Mouse (Mus musculus): ENCODE measurements around the gene Ect2. TPM values are rescaled to one million over a fixed set of nuclear protein-coding genes. Genes with fewer than 3 reads are reported as not detected.

Ect2 gene
- polyA plus RNA-seq, 1 experiment from 2014 or later, result 8.6 TPM

DNA sequence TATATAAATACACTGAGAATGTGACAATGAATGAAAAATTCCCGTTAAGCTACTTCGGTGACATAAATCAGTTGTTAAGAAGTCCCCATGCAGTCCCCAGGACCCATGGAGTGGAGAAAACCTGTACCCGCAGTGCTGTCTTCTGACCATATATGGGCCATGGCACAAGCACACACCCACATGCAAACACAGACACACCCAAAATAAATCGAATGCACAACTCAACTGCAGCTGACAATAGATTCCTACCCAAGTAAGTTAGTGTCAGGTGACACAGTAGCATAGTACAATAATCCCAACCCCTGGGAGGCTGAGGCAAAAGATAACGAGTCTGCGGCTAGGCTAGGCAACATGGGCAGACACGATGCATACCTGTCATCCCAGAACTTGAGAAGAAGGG is 10.1 kb downstream of the Ect2 start:
- TF ChIP-seq CTCF (IDR thresholded peaks at IDR 0.05; ENCODE audit: low read depth), result no peak
- TF ChIP-seq EP300 (optimal IDR thresholded peaks at IDR 0.05), result no peak
- no peak overlapping the region for H3K4me3 ChIP-seq (ENCODE audit: low read depth, low read length)

DNA sequence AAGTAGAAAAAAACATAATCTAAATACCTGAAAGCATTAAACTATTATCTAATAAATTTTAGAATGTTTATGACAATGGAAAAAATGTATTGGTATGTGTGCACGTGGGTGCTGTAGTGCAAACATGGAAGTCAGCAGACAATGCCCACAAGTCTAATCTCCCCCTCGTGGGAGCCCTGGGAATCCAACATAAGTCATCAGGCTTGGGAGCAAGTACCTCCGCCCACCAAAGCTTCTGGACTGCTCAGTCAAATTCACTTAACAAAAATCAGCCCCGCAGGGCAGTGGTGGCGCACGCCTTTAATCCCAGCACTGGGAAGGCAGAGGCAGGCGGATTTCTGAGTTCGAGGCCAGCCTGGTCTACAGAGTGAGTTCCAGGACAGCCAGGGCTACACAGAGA is 13.6 kb downstream of the Ect2 start:
- WGBS, result 81% methylated on average over 8 of the region's 8 CpGs

More for the DNA sequence above, 10.1 kb downstream of the Ect2 start:
- Histone ChIP-seq H3K27ac (replicated peaks) (no peak overlapping the region), H3K27me3 (ENCODE audit: control insufficient read depth, insufficient read depth, low read length) (no peaks in the 10 kb centered on the region), H3K4me2 (replicated peaks; ENCODE audit: low read depth) (no peak overlapping the region), H3K9ac (ENCODE audit: low read length) (no peak overlapping the region), H3K36me3 (ENCODE audit: control insufficient read depth, insufficient read depth, low read length) (no peaks in the 10 kb centered on the region; the same call in none of the 2 replicates), H3K4me1 (replicated peaks; ENCODE audit: control insufficient read depth, insufficient read depth) (no peaks in the 10 kb centered on the region), H3K9me3 (ENCODE audit: control insufficient read depth, low read length) (no peaks in the 10 kb centered on the region)
- no peak for DNase-seq (ENCODE audit: low spot score)
- ATAC-seq (ENCODE audit: low FRiP score, low TSS enrichment), result peak; percentile 68
- WGBS, result 76% methylated on average over 7 of the region's 7 CpGs

DNA sequence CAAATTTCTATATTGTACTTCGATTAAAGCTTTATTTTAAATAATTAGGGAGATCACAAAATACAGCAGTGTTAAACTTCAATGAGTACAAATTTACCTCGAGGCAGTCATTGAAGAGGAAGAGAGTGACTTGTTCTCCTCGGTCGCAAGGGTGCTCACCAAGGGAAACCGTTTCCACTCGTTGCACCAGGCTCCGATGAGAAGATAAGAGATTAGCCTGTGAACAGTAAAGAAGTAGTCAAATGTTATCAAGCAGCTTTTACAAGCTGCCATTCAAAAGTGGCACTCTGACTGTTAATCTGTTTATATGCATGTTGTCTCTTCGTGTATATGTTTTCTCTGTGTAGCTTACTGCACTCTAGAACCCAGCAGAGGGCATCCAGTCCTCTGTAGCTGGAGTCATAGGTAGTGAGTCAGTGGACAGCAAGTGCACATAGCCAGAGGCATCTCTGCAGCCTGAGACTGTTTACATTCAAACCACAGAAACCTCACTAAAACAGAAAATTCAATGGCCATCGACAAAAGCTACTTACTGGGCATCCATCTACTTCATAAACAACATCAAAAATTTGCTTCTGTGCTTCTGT is 31.7 kb downstream of the Ect2 start:
- DNase-seq (ENCODE audit: low spot score) (no peak), ATAC-seq (ENCODE audit: low FRiP score, low TSS enrichment) (no peak)
- Histone ChIP-seq H3K27ac (replicated peaks) (no peak overlapping the region), H3K4me1 (replicated peaks; ENCODE audit: control insufficient read depth, insufficient read depth) (no peaks in the 10 kb centered on the region), H3K9ac (ENCODE audit: low read length) (no peak overlapping the region), H3K27me3 (ENCODE audit: control insufficient read depth, insufficient read depth, low read length) (no peaks in the 10 kb centered on the region), H3K4me3 (ENCODE audit: low read depth, low read length) (no peak overlapping the region), H3K36me3 (ENCODE audit: control insufficient read depth, insufficient read depth, low read length) (peaks cover 6% of the 10 kb centered on the region; the same call in 1 of the 2 replicates), H3K9me3 (ENCODE audit: control insufficient read depth, low read length) (no peaks in the 10 kb centered on the region), H3K4me2 (replicated peaks; ENCODE audit: low read depth) (no peak overlapping the region)
- WGBS, result 85% methylated on average over 9 of the region's 9 CpGs
- TF ChIP-seq CTCF (IDR thresholded peaks at IDR 0.05; ENCODE audit: low read depth), result peak; percentile 28
- no peak for TF ChIP-seq EP300 (optimal IDR thresholded peaks at IDR 0.05)

More for the DNA sequence above, 13.6 kb downstream of the Ect2 start:
- H3K4me3 ChIP-seq (ENCODE audit: low read depth, low read length), result no peak overlapping the region
- no peak for ATAC-seq (ENCODE audit: low FRiP score, low TSS enrichment)
- peaks cover 2% of the 10 kb centered on the region for H3K36me3 ChIP-seq (ENCODE audit: control insufficient read depth, insufficient read depth, low read length)
- no peak overlapping the region for H3K27ac ChIP-seq (replicated peaks)
- H3K9me3 ChIP-seq (ENCODE audit: control insufficient read depth, low read length), result no peaks in the 10 kb centered on the region
- H3K4me2 ChIP-seq (replicated peaks; ENCODE audit: low read depth), result no peak overlapping the region
- H3K27me3 ChIP-seq (ENCODE audit: control insufficient read depth, insufficient read depth, low read length), result no peaks in the 10 kb centered on the region
- TF ChIP-seq CTCF (IDR thresholded peaks at IDR 0.05; ENCODE audit: low read depth), result no peak
- no peak for DNase-seq (ENCODE audit: low spot score)
- no peaks in the 10 kb centered on the region for H3K4me1 ChIP-seq (replicated peaks; ENCODE audit: control insufficient read depth, insufficient read depth)
- no peak overlapping the region for H3K9ac ChIP-seq (ENCODE audit: low read length)

DNA sequence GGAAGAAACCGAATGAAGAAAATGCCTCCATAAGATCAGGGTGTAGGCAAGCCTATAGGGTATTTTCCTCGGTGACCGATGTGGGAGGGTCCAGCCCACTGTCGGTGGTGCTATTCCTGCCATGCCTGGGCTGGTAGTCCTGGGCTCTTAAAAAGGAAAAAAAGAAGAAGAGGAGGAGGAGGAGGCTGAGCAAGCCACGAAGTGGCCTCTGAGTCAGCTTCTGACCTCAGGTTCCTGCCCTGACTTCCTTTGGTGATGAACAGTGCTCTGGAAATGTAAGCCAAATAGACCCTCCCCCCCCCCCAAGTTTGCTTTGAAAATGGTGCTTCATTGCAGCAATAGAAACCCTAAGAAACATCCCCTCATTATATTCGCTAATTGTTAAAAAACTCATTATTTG is 32.7 kb downstream of the Ect2 start:
- no peak overlapping the region for H3K27ac ChIP-seq (replicated peaks)
- no peak overlapping the region for H3K4me3 ChIP-seq (ENCODE audit: low read depth, low read length)
- DNase-seq (ENCODE audit: low spot score) (no peak), ATAC-seq (ENCODE audit: low FRiP score, low TSS enrichment) (no peak)
- H3K4me1 ChIP-seq (replicated peaks; ENCODE audit: control insufficient read depth, insufficient read depth), result no peaks in the 10 kb centered on the region
- H3K9me3 ChIP-seq (ENCODE audit: control insufficient read depth, low read length), result no peaks in the 10 kb centered on the region
- TF ChIP-seq CTCF (IDR thresholded peaks at IDR 0.05; ENCODE audit: low read depth), result no peak
- TF ChIP-seq EP300 (optimal IDR thresholded peaks at IDR 0.05), result no peak
- H3K4me2 ChIP-seq (replicated peaks; ENCODE audit: low read depth), result no peak overlapping the region
- no peak overlapping the region for H3K9ac ChIP-seq (ENCODE audit: low read length)
- WGBS, result 81% methylated on average over 6 of the region's 6 CpGs
- no peaks in the 10 kb centered on the region for H3K27me3 ChIP-seq (ENCODE audit: control insufficient read depth, insufficient read depth, low read length)
- peaks cover 6% of the 10 kb centered on the region; the same call in 1 of the 2 replicates for H3K36me3 ChIP-seq (ENCODE audit: control insufficient read depth, insufficient read depth, low read length)

DNA sequence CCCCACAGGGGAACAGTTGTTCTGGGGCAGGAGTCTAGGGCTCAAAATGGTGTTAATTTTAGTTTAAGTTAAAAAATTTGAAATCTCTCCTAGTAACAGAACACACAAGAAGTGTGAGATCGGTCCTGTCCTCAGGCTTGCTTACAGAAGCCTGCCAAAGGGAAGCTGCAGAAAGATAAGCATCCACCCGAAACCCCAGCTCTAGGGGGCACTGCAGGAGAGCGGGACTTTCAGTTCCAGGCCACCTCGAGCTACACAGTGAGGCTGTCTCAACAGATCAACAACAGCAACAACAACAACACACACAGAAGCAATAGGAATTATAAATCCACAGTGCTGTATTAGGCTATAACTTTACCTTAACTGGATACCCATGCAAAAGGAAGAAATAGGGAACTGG is 35.5 kb downstream of the Ect2 start:
- Histone ChIP-seq H3K27me3 (ENCODE audit: control insufficient read depth, insufficient read depth, low read length) (no peaks in the 10 kb centered on the region), H3K4me3 (ENCODE audit: low read depth, low read length) (no peak overlapping the region), H3K36me3 (ENCODE audit: control insufficient read depth, insufficient read depth, low read length) (peaks cover 2% of the 10 kb centered on the region; the same call in 1 of the 2 replicates), H3K4me2 (replicated peaks; ENCODE audit: low read depth) (no peak overlapping the region), H3K9ac (ENCODE audit: low read length) (no peak overlapping the region), H3K9me3 (ENCODE audit: control insufficient read depth, low read length) (no peaks in the 10 kb centered on the region), H3K27ac (replicated peaks) (no peak overlapping the region), H3K4me1 (replicated peaks; ENCODE audit: control insufficient read depth, insufficient read depth) (no peaks in the 10 kb centered on the region)
- WGBS, result 84% methylated on average over 4 of the region's 4 CpGs
- TF ChIP-seq EP300 (optimal IDR thresholded peaks at IDR 0.05) (no peak), CTCF (IDR thresholded peaks at IDR 0.05; ENCODE audit: low read depth) (peak; percentile 40)
- DNase-seq (ENCODE audit: low spot score), result no peak
- ATAC-seq (ENCODE audit: low FRiP score, low TSS enrichment), result no peak

DNA sequence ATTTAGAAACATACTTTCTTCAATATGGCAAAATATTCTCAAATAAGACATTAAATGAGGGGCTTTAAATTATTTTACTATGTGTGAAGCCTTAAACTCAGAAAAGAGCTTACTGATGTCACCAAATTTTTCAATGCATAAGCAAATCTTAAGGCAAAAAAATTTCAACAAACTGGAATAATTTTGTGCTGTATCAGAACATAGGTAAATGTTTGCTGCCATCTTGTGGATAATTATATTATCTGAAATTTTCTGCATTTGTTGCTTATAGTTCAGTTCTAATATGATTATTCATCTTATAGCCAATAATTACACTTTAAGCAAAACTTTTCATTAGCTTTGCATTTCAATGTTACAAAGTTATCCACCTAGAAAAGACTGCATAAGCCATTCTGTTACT is 42.8 kb downstream of the Ect2 start:
- Histone ChIP-seq H3K4me2 (replicated peaks; ENCODE audit: low read depth) (no peak overlapping the region), H3K4me1 (replicated peaks; ENCODE audit: control insufficient read depth, insufficient read depth) (no peaks in the 10 kb centered on the region), H3K9me3 (ENCODE audit: control insufficient read depth, low read length) (no peaks in the 10 kb centered on the region), H3K27ac (replicated peaks) (no peak overlapping the region), H3K27me3 (ENCODE audit: control insufficient read depth, insufficient read depth, low read length) (no peaks in the 10 kb centered on the region), H3K4me3 (ENCODE audit: low read depth, low read length) (no peak overlapping the region), H3K36me3 (ENCODE audit: control insufficient read depth, insufficient read depth, low read length) (no peaks in the 10 kb centered on the region), H3K9ac (ENCODE audit: low read length) (no peak overlapping the region)
- TF ChIP-seq EP300 (optimal IDR thresholded peaks at IDR 0.05) (no peak), CTCF (IDR thresholded peaks at IDR 0.05; ENCODE audit: low read depth) (peak; percentile 63)
- no peak for ATAC-seq (ENCODE audit: low FRiP score, low TSS enrichment)
- no peak for DNase-seq (ENCODE audit: low spot score)
